Mouse (Mus musculus) kidney, adult 2 months (tissue): Measurements from ENCODE around the gene Spock2. TPM values are rescaled to one million over a fixed set of nuclear protein-coding genes. Genes with fewer than 3 reads are reported as not detected.
A peak's percentile ranks its signal among the peaks of the same experiment; 100 is the strongest.

Experiments used
- DNase-seq: peaks from one replicate; pipeline ENCODE4 v3.0.0; 2021
- H3K27ac ChIP-seq: fragments of 200-500 bp; 2 replicates; pipeline ENCODE4 v1.5.1; 2012; ENCODE audit warnings: low read depth, low read length, control low read depth, inconsistent platforms; ENCODE audit not compliant: insufficient read depth
- H3K27me3 ChIP-seq: fragments of 200-500 bp; replicated peaks from 2 replicates; pipeline ENCODE4 v1.6.1; 2012; ENCODE audit warnings: mild to moderate bottlenecking, moderate library complexity, low read length, inconsistent platforms; ENCODE audit not compliant: control insufficient read depth, insufficient read depth
- H3K36me3 ChIP-seq: fragments of 200-500 bp; 2 replicates; pipeline ENCODE4 v1.6.1; 2012; ENCODE audit warnings: mild to moderate bottlenecking, moderate library complexity, low read length, inconsistent platforms; ENCODE audit not compliant: control insufficient read depth, insufficient read depth
- H3K4me1 ChIP-seq: fragments of 200-500 bp; 2 replicates; pipeline ENCODE4 v1.6.1; 2011; ENCODE audit warnings: low read length; ENCODE audit not compliant: control insufficient read depth, insufficient read depth
- H3K4me3 ChIP-seq: fragments of 200-500 bp; 2 replicates; pipeline ENCODE4 v1.5.1; 2011; ENCODE audit warnings: mild to moderate bottlenecking, low read depth, low read length, control low read depth; ENCODE audit not compliant: insufficient read depth
- CTCF ChIP-seq: fragments of 200-500 bp; conservative IDR thresholded peaks from 2 replicates; pipeline ENCODE4 v1.5.1; 2011; ENCODE audit warnings: low read depth, mild to moderate bottlenecking, control low read depth, low read length, moderate library complexity, mixed read lengths; ENCODE audit not compliant: insufficient read depth, insufficient read length
- POLR2A ChIP-seq: fragments of 200-500 bp; IDR thresholded peaks from one replicate; pipeline ENCODE4 v1.6.1; 2011; ENCODE audit warnings: low read depth, low read length, control low read depth
- WGBS: fragments of 180-500 bp; shearing (Covaris S2); methylation state at CpG from one replicate; pipeline ENCODE4 v1.1.7; 2018; 5-methylcytosine and 5-hydroxymethylcytosine counted together
- polyA plus RNA-seq: library from polyadenylated mRNA; depleted of rRNA; stranded (reverse); fragments of >200 nt; gene quantifications from 2 replicates; pipeline ENCODE4 v1.2.3, GENCODE M21; 2012

Gene Spock2
- polyA plus RNA-seq, 1 experiment, result 2.3 TPM

DNA sequence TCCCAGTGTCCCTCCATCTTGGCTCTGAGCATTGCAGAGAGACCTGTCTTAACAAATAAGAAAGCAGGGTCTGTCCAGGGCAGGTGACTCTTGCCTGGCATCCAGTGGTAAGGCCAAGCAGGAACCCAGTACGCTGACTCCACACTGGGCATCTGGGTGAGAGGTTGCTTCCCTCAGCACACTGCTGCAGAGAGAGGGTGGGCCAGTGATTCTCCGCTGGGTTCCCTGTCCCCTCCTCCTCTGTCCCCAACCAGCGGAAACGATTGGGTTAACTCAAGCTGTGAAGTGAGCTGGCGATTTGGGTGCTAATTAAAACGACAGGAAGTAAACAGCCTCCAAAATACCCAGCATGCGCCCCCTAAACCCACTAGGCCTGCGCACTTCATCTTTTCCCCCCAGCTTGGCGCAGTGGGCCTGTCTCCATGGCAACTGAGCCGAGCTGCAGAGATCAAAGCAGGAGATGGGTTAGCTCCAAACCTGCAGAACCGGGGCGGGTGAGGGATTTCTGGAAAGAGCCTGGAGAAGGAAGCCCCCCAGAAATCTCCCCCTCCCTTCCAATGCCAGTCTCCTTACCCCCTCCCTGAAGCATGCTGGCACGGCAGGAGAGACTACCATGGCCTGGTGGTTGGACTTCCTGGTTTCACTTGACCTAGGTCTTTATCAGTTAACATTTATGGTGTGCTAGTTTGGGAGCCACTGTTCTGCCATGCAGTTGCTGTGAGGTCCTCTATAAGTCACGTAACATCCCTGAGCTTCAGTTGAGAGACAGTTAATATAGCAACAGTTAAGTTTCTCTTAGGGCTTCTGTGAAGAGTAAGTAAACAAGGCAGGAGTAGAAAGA, 9.5 kb downstream of the Spock2 start:
- 50% methylated on average over 14 of the region's 14 CpGs for WGBS
- H3K27ac ChIP-seq, result no peak overlapping the region
- no peaks in the 10 kb centered on the region for H3K27me3 ChIP-seq
- no peaks in the 10 kb centered on the region for H3K4me1 ChIP-seq
- no peak for TF ChIP-seq POLR2A
- TF ChIP-seq CTCF, result no peak
- H3K4me3 ChIP-seq, result no peak overlapping the region
- H3K36me3 ChIP-seq, result no peaks in the 10 kb centered on the region
- no peak for DNase-seq

DNA sequence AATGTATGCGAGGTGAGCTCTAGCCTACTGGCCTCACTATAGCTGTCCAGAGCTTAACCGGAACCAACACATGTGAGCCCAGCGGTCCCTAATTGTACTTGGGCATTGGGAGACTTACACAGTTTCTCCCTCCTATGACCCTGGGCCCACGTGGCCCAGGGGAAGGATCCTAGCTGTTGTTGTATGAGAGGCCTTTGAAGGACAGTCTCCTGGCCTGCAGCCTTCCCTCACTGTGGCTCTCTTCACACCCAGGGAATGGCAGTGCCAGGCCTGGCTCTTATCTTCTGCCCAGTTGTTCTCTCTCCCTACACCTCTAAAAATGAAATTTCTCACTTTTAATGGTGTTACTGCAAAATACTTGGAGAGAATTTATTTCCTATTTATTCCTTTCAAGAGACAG, 11.0 kb downstream of the Spock2 start:
- TF ChIP-seq CTCF, result no peak
- TF ChIP-seq POLR2A, result no peak
- Histone ChIP-seq H3K27me3 (no peaks in the 10 kb centered on the region), H3K27ac (no peak overlapping the region), H3K36me3 (no peaks in the 10 kb centered on the region), H3K4me3 (no peak overlapping the region), H3K4me1 (no peaks in the 10 kb centered on the region)
- WGBS, result 71% methylated on average over 4 of the region's 4 CpGs
- DNase-seq, result peak; percentile 22

DNA sequence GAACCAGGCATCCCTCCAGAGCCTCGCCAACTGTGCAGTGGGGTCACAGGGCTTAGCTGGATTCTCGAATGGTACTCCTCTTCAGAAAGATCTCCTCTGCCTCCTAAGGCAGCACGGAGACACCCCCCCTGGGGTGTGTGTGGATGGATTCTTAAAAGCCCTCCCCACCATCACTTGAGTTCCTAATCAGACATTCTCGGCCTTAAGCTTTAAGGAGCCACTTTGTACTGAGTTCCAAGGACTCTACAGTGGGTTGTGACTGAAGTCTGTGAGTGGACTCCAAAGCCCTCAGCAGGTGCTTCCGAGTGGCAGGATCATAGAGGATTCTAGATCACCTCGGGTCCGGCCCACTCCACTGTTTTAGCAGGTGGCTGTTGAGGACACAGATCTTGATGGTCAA, 12.4 kb downstream of the Spock2 start:
- Histone ChIP-seq H3K27me3 (no peaks in the 10 kb centered on the region), H3K27ac (no peak overlapping the region), H3K36me3 (no peaks in the 10 kb centered on the region), H3K4me1 (no peaks in the 10 kb centered on the region), H3K4me3 (no peak overlapping the region)
- TF ChIP-seq POLR2A, result no peak
- TF ChIP-seq CTCF, result no peak
- no peak for DNase-seq
- WGBS, result 83% methylated on average over 7 of the region's 7 CpGs

DNA sequence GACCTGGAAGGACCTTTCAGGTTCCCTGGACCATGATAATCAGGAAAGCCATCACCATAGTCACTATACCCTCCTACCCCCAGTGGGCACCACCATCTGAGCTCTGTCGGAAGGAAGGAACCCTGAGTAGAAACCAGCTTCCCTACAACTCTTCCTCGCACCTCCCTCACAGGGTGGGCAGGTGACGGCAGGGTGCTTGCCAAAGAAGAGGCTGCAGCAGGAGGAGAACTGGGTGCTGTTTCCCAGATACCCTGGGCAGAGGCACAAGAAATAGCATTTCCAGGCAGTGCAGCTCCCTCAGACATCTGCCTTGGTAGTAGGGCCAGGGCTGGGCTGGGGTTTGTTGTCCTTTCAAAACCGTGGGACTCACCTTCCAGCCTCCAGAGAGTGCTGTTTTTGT, 14.6 kb downstream of the Spock2 start:
- no peaks in the 10 kb centered on the region for H3K36me3 ChIP-seq
- H3K27me3 ChIP-seq, result no peaks in the 10 kb centered on the region
- H3K4me3 ChIP-seq, result no peak overlapping the region
- WGBS, result 89% methylated on average over 4 of the region's 4 CpGs
- TF ChIP-seq CTCF, result no peak
- TF ChIP-seq POLR2A, result no peak
- H3K4me1 ChIP-seq, result no peaks in the 10 kb centered on the region
- no peak for DNase-seq
- H3K27ac ChIP-seq, result no peak overlapping the region

DNA sequence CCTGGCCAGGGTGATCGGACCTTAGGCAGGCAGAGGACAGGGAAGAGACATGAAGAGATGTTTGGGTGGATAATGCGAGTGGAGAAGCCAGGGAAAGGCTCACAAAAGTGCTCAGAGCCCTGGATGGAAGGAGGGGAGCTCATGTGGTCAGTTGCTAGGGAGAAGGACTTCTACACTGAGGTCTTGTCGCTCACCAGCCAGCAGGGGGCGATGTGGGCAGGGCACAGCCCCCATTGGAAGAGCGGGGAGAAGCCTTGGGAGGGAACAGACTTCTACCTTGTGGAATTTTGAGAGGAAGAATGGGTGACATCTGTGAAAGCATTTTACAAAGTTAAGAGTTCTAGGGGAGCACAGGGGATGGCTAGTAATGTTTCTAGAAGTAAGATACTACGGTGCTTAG, 18.1 kb downstream of the Spock2 start:
- 73% methylated on average over 6 of the region's 6 CpGs for WGBS
- Histone ChIP-seq H3K27me3 (no peaks in the 10 kb centered on the region), H3K27ac (no peak overlapping the region), H3K4me3 (no peak overlapping the region), H3K36me3 (no peaks in the 10 kb centered on the region), H3K4me1 (no peaks in the 10 kb centered on the region)
- TF ChIP-seq POLR2A (no peak), CTCF (peak; percentile 49; the same call in 1 of the 2 replicates)
- DNase-seq, result no peak

DNA sequence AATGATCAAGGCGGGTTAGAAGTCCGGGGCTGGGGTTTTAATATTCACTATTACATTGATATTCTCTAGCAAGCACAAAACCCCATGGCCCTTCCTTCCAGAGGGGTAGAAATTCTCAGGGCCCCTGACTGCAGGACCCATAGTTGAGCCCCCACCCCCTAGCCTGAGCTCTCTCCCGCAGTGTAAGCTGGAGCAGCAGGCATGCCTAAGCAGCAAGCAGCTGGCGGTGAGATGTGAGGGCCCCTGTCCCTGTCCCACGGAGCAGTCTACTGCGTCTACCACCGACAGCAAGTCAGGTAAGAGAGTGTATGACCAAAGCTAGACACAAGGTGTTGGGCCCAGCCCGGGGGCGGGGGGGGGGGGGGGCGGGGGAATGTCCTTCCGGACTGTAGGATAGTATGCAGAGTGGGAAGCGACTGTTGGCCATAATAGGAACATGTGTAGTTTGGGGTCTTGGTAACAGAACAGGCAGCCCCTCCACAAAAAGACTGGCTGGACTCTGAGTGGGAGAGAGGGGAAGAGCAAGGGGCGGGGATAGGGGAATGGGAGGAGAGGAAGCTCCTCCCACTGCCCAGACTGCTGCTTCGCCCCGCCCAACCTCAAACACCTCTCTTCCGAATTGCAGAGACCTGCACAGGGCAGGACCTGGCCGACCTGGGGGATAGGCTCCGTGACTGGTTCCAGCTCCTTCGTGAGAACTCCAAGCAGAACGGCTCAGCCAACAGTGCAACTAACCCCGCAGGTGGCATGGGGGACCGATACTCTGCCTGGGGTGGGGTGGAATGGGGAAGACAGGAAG, 19.7 kb downstream of the Spock2 start:
- H3K27ac ChIP-seq, result no peak overlapping the region
- no peaks in the 10 kb centered on the region for H3K36me3 ChIP-seq
- no peaks in the 10 kb centered on the region for H3K27me3 ChIP-seq
- no peaks in the 10 kb centered on the region for H3K4me1 ChIP-seq
- no peak overlapping the region for H3K4me3 ChIP-seq
- no peak for DNase-seq
- TF ChIP-seq CTCF, result no peak
- 40% methylated on average over 22 of the region's 22 CpGs for WGBS

DNA sequence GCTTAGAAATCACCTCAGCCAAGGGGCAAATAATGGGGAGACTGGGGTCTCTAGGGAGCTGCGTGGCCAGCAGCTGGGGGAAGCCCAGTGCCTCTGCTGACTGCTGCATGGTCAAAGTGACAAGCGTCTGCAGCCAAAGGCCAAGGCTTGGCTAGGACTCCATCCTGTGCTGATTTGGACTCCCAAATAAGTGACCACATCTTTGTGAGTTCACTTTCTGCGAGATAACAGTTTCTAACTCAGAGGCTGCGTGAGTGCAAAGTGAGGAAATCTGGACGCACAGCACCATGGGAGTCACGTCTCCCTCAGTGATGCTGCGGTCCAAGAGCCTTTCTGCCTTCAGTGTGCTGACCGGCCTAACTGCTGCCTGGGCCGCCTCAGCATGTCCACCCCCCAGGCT, 22.3 kb downstream of the Spock2 start:
- Histone ChIP-seq H3K27ac (no peak overlapping the region), H3K27me3 (no peaks in the 10 kb centered on the region), H3K4me1 (no peaks in the 10 kb centered on the region), H3K4me3 (no peak overlapping the region), H3K36me3 (no peaks in the 10 kb centered on the region)
- no peak for DNase-seq
- 85% methylated on average over 9 of the region's 9 CpGs for WGBS
- TF ChIP-seq POLR2A (no peak), CTCF (no peak)
